Comparison of ENCODE assay signal across 15 mouse cellular contexts in genomic region chr6:82418367-82418766, GRCm38 (mm10). TPM values are rescaled to one million over a fixed set of nuclear protein-coding genes. Genes with fewer than 3 reads are reported as not detected.
DNase-seq lines count a peak whose midpoint lies in the region; ATAC-seq and TF ChIP-seq lines count a peak whose summit lies in the region.
"Had no signal": no experiment of that assay in that cellular context is flagged by ENCODE, and none has a peak within 500 bp of the region (broad histone marks: within the 10 kb centered on the region; RNA-seq: fewer than 3 reads in every experiment).

No protein-coding gene starts in this region.

- TF ChIP-seq POLR2A in brain, embryonic 14.5 days (IDR thresholded peaks at IDR 0.05; ENCODE audit: borderline replicate concordance, extremely low read depth, insufficient read depth, insufficient read length, poor library complexity, severe bottlenecking) = no peak

- no peak overlapping the region for H3K27ac ChIP-seq in intestine, postnatal 0 days (ENCODE audit: low read depth, low read length)
- H3K27ac ChIP-seq in intestine, embryonic 15.5 days = no peak overlapping the region
- H3K27ac ChIP-seq in lung, embryonic 14.5 days (ENCODE audit: low read depth) = no peak overlapping the region
- H3K27ac ChIP-seq: forebrain, embryonic 15.5 days; heart, embryonic 15.5 days; hindbrain, embryonic 12.5 days had no signal

- H3K9ac ChIP-seq in intestine, postnatal 0 days (ENCODE audit: low read depth, low read length) = no peak overlapping the region
- no peak overlapping the region for H3K9ac ChIP-seq in intestine, embryonic 15.5 days
- H3K9ac ChIP-seq in lung, embryonic 14.5 days = no peak overlapping the region
- H3K9ac ChIP-seq: forebrain, embryonic 15.5 days; heart, embryonic 15.5 days; hindbrain, embryonic 12.5 days had no signal

- no peaks in the 10 kb centered on the region for H3K9me3 ChIP-seq in intestine, postnatal 0 days (ENCODE audit: control insufficient read depth)
- H3K9me3 ChIP-seq in intestine, embryonic 15.5 days = no peaks in the 10 kb centered on the region
- H3K9me3 ChIP-seq in lung, embryonic 14.5 days (ENCODE audit: low read depth, low read length) = no peaks in the 10 kb centered on the region
- no peaks in the 10 kb centered on the region for H3K9me3 ChIP-seq in E14TG2a.4 (ENCODE audit: low read length)
- H3K9me3 ChIP-seq: forebrain, embryonic 15.5 days; heart, embryonic 15.5 days; hindbrain, embryonic 12.5 days had no signal

- DNase-seq in lung, embryonic 14.5 days = peak; percentile 37
- no peak for DNase-seq in lung, postnatal 25 days (ENCODE audit: low spot score)
- peak; percentile 31 for DNase-seq in brain, embryonic 14.5 days (ENCODE audit: low read depth)
- DNase-seq in adipocyte (ENCODE audit: low spot score) = no peak
- DNase-seq: adrenal gland, adult 2 months; cerebellum, adult 18-20 months; kidney, adult 18-20 months; thymus, postnatal 36 days had no signal

- H3K27me3 ChIP-seq in intestine, postnatal 0 days (replicated peaks; ENCODE audit: control insufficient read depth, insufficient read depth, low read length) = no peaks in the 10 kb centered on the region
- no peaks in the 10 kb centered on the region for H3K27me3 ChIP-seq in intestine, embryonic 15.5 days (replicated peaks)
- H3K27me3 ChIP-seq in lung, embryonic 14.5 days (ENCODE audit: insufficient read depth, low read length) = no peaks in the 10 kb centered on the region
- H3K27me3 ChIP-seq in E14TG2a.4 (ENCODE audit: insufficient read depth, low read length) = no peaks in the 10 kb centered on the region; the same call in 1 of the 2 replicates
- H3K27me3 ChIP-seq: forebrain, embryonic 15.5 days; heart, embryonic 15.5 days; hindbrain, embryonic 12.5 days had no signal

- H3K36me3 ChIP-seq in intestine, postnatal 0 days (ENCODE audit: control insufficient read depth, insufficient read depth) = no peaks in the 10 kb centered on the region
- H3K36me3 ChIP-seq in intestine, embryonic 15.5 days = no peaks in the 10 kb centered on the region
- no peaks in the 10 kb centered on the region for H3K36me3 ChIP-seq in lung, embryonic 14.5 days (ENCODE audit: insufficient read depth)
- no peaks in the 10 kb centered on the region for H3K36me3 ChIP-seq in E14TG2a.4 (ENCODE audit: insufficient read depth, low read length)
- H3K36me3 ChIP-seq: forebrain, embryonic 15.5 days; heart, embryonic 15.5 days; hindbrain, embryonic 12.5 days had no signal

- no peak overlapping the region for H3K4me3 ChIP-seq in intestine, postnatal 0 days (ENCODE audit: low read depth, low read length)
- H3K4me3 ChIP-seq in intestine, embryonic 15.5 days (replicated peaks) = no peak overlapping the region
- no peak overlapping the region for H3K4me3 ChIP-seq in lung, embryonic 14.5 days (ENCODE audit: low read depth, low read length)
- H3K4me3 ChIP-seq in E14TG2a.4 (replicated peaks; ENCODE audit: low read length) = no peak overlapping the region
- H3K4me3 ChIP-seq: forebrain, embryonic 15.5 days; heart, embryonic 15.5 days; hindbrain, embryonic 12.5 days had no signal

- ATAC-seq in intestine, postnatal 0 days = no peak
- no peak for ATAC-seq in intestine, embryonic 15.5 days
- no peak for ATAC-seq in lung, embryonic 14.5 days (ENCODE audit: insufficient read depth)
- ATAC-seq: CD4-positive, CD25-positive, alpha-beta regulatory T cell, adult 4 months; forebrain, embryonic 15.5 days had no signal

- H3K4me2 ChIP-seq in intestine, postnatal 0 days (replicated peaks; ENCODE audit: low read depth) = no peak overlapping the region
- no peak overlapping the region for H3K4me2 ChIP-seq in intestine, embryonic 15.5 days (replicated peaks)
- no peak overlapping the region for H3K4me2 ChIP-seq in lung, embryonic 14.5 days
- H3K4me2 ChIP-seq: forebrain, embryonic 15.5 days; heart, embryonic 15.5 days; hindbrain, embryonic 12.5 days had no signal

- TF ChIP-seq CTCF in intestine, postnatal 0 days (IDR thresholded peaks at IDR 0.05; ENCODE audit: low read depth) = peak; percentile 46
- peak; percentile 39 for TF ChIP-seq CTCF in lung, embryonic 14.5 days (IDR thresholded peaks at IDR 0.05; ENCODE audit: low read depth)
- TF ChIP-seq CTCF in E14TG2a.4 (conservative IDR thresholded peaks at IDR 0.05; ENCODE audit: low read length) = peak; percentile 48
- TF ChIP-seq CTCF in brain, embryonic 14.5 days (IDR thresholded peaks at IDR 0.05; ENCODE audit: borderline replicate concordance, extremely low read depth, insufficient read depth, insufficient read length) = no peak

- 74% methylated on average over 6 of the region's 6 CpGs for WGBS in intestine, postnatal 0 days
- 70% methylated on average over 6 of the region's 6 CpGs for WGBS in intestine, embryonic 15.5 days
- WGBS in lung, embryonic 14.5 days = 68% methylated on average over 6 of the region's 6 CpGs

- no peaks in the 10 kb centered on the region for H3K4me1 ChIP-seq in intestine, postnatal 0 days (replicated peaks; ENCODE audit: control insufficient read depth, insufficient read depth, low read length)
- H3K4me1 ChIP-seq in intestine, embryonic 15.5 days (replicated peaks) = no peaks in the 10 kb centered on the region
- H3K4me1 ChIP-seq in lung, embryonic 14.5 days (ENCODE audit: insufficient read depth) = no peaks in the 10 kb centered on the region
- H3K4me1 ChIP-seq in E14TG2a.4 (replicated peaks; ENCODE audit: low read depth, low read length) = no peaks in the 10 kb centered on the region
- H3K4me1 ChIP-seq: heart, embryonic 15.5 days; hindbrain, embryonic 12.5 days had no signal

RNA-seq across cellular contexts. Expression of gene Tacr1, which starts 16.2 kb away (rescaled TPM):
- polyA plus RNA-seq in intestine, postnatal 0 days (2015; fragmentation: Nextera tagmentation; extraction: Ambion mirVana) = 0.87 and 0.99 TPM in 2 replicates
- polyA plus RNA-seq in intestine, embryonic 15.5 days (2015; fragmentation: Nextera tagmentation; extraction: Ambion mirVana) = 1.3 and 1.4 TPM in 2 replicates
- 1.0 and 1.1 TPM in 2 replicates for polyA plus RNA-seq in lung, embryonic 14.5 days (2014; fragmentation: Nextera tagmentation; extraction: Ambion mirVana)
- polyA plus RNA-seq in brain, embryonic 14.5 days (2012; rRNA removed) = 1.3 and 3.5 TPM in 2 replicates
- polyA plus RNA-seq: adrenal gland, adult 2 months; CD4-positive, CD25-positive, alpha-beta regulatory T cell, adult 4 months had no signal

Comparison
In these comparisons a context has a peak if more than half of its experiments do, and no peak if none do; other contexts are left out.
1. DNase-seq: peak in lung, embryonic 14.5 days (single experiment) and brain, embryonic 14.5 days (single experiment); none in lung, postnatal 25 days (single experiment) and adipocyte (single experiment).